Mouse (Mus musculus): ENCODE data around the gene Sesn1. TPM values are rescaled to one million over a fixed set of nuclear protein-coding genes. Genes with fewer than 3 reads are reported as not detected.

The Sesn1 gene
- polyA plus RNA-seq (2015; fragmentation: Nextera tagmentation; extraction: Ambion mirVana), result 37.9 and 44.2 TPM in 2 replicates

GRCm38 (mm10) chr10:41809771-41810563 is at the start of gene Sesn1, which contains the start of gene Cep57l1:
Gene Sesn1 (plus strand): TSS chr10:41809935.
Gene Cep57l1 (minus strand): TSS chr10:41809871.
- WGBS, result 0% methylated on average over 67 of the region's 69 CpGs

GRCm38 (mm10) chr10:41760866-41761265 is 48.9 kb upstream of the Sesn1 start:
- no peak overlapping the region for H3K4me2 ChIP-seq
- H3K36me3 ChIP-seq (ENCODE audit: poor library complexity, severe bottlenecking), result no peaks in the 10 kb centered on the region
- no peak overlapping the region for H3K9ac ChIP-seq
- H3K4me3 ChIP-seq, result no peak overlapping the region
- no peak overlapping the region for H3K27ac ChIP-seq
- no peaks in the 10 kb centered on the region for H3K27me3 ChIP-seq
- no peaks in the 10 kb centered on the region for H3K9me3 ChIP-seq (replicated peaks)
- 79% methylated on average over 3 of the region's 3 CpGs for WGBS
- peaks cover 3% of the 10 kb centered on the region; the same call in 1 of the 2 replicates for H3K4me1 ChIP-seq
- ATAC-seq, result no peak

More at GRCm38 (mm10) chr10:41809771-41810563, at the start of gene Sesn1, which contains the start of gene Cep57l1:
- Histone ChIP-seq H3K9me3 (replicated peaks) (no peaks in the 10 kb centered on the region), H3K27ac (peak within 1 kb of the TSS; percentile 97), H3K4me1 (peaks cover 36% of the 10 kb centered on the region), H3K36me3 (ENCODE audit: poor library complexity, severe bottlenecking) (no peaks in the 10 kb centered on the region), H3K27me3 (no peaks in the 10 kb centered on the region), H3K9ac (peak within 1 kb of the TSS; percentile 85), H3K4me2 (peak within 1 kb of the TSS; percentile 65), H3K4me3 (peak within 1 kb of the TSS; percentile 80)
- peak; percentile 96 for ATAC-seq

- 88% methylated on average over 3 of the region's 3 CpGs for WGBS
- H3K4me2 ChIP-seq, result no peak overlapping the region
- no peak for ATAC-seq
Measured at GRCm38 (mm10) chr10:41763741-41764385, 45.9 kb upstream of the Sesn1 start.

GRCm38 (mm10) chr10:41765586-41765985 is 44.1 kb upstream of the Sesn1 start:
- Histone ChIP-seq H3K9ac (no peak overlapping the region), H3K4me1 (peaks cover 3% of the 10 kb centered on the region; the same call in 1 of the 2 replicates), H3K9me3 (replicated peaks) (no peaks in the 10 kb centered on the region), H3K4me2 (no peak overlapping the region), H3K27me3 (no peaks in the 10 kb centered on the region), H3K27ac (no peak overlapping the region), H3K36me3 (ENCODE audit: poor library complexity, severe bottlenecking) (no peaks in the 10 kb centered on the region), H3K4me3 (no peak overlapping the region)
- 90% methylated on average over 4 of the region's 4 CpGs for WGBS
- ATAC-seq, result no peak

More at GRCm38 (mm10) chr10:41763741-41764385, 45.9 kb upstream of the Sesn1 start:
- H3K9ac ChIP-seq, result no peak overlapping the region
- H3K27me3 ChIP-seq, result no peaks in the 10 kb centered on the region
- peaks cover 3% of the 10 kb centered on the region; the same call in 1 of the 2 replicates for H3K4me1 ChIP-seq
- H3K4me3 ChIP-seq, result no peak overlapping the region
- no peaks in the 10 kb centered on the region for H3K36me3 ChIP-seq (ENCODE audit: poor library complexity, severe bottlenecking)
- no peak overlapping the region for H3K27ac ChIP-seq
- no peaks in the 10 kb centered on the region for H3K9me3 ChIP-seq (replicated peaks)

GRCm38 (mm10) chr10:41766280-41766679 is 43.5 kb upstream of the Sesn1 start:
- no peaks in the 10 kb centered on the region for H3K27me3 ChIP-seq
- H3K4me1 ChIP-seq, result no peaks in the 10 kb centered on the region
- WGBS, result 85% methylated on average over 4 of the region's 4 CpGs
- no peak overlapping the region for H3K9ac ChIP-seq
- no peaks in the 10 kb centered on the region for H3K36me3 ChIP-seq (ENCODE audit: poor library complexity, severe bottlenecking)
- no peak overlapping the region for H3K4me3 ChIP-seq
- no peak for ATAC-seq
- H3K9me3 ChIP-seq (replicated peaks), result no peaks in the 10 kb centered on the region
- no peak overlapping the region for H3K27ac ChIP-seq
- H3K4me2 ChIP-seq, result no peak overlapping the region

GRCm38 (mm10) chr10:41767254-41767653 is 42.5 kb upstream of the Sesn1 start:
- H3K9ac ChIP-seq, result no peak overlapping the region
- H3K27ac ChIP-seq, result no peak overlapping the region
- no peaks in the 10 kb centered on the region for H3K4me1 ChIP-seq
- H3K4me3 ChIP-seq, result no peak overlapping the region
- no peaks in the 10 kb centered on the region for H3K36me3 ChIP-seq (ENCODE audit: poor library complexity, severe bottlenecking)
- no peak for ATAC-seq
- 95% methylated on average over 6 of the region's 6 CpGs for WGBS
- H3K4me2 ChIP-seq, result no peak overlapping the region
- H3K27me3 ChIP-seq, result no peaks in the 10 kb centered on the region
- H3K9me3 ChIP-seq (replicated peaks), result no peaks in the 10 kb centered on the region

GRCm38 (mm10) chr10:41792375-41792774 is 17.4 kb upstream of the Sesn1 start:
- peaks cover 17% of the 10 kb centered on the region for H3K36me3 ChIP-seq (ENCODE audit: poor library complexity, severe bottlenecking)
- 93% methylated on average over 6 of the region's 6 CpGs for WGBS

GRCm38 (mm10) chr10:41797253-41797652 is 12.5 kb upstream of the Sesn1 start:
- H3K4me2 ChIP-seq, result no peak overlapping the region
- peaks cover 65% of the 10 kb centered on the region for H3K36me3 ChIP-seq (ENCODE audit: poor library complexity, severe bottlenecking)
- peaks cover 43% of the 10 kb centered on the region for H3K9me3 ChIP-seq (replicated peaks)
- 95% methylated on average over 8 of the region's 8 CpGs for WGBS
- no peak overlapping the region for H3K27ac ChIP-seq
- no peaks in the 10 kb centered on the region for H3K27me3 ChIP-seq
- H3K9ac ChIP-seq, result no peak overlapping the region
- H3K4me1 ChIP-seq, result no peaks in the 10 kb centered on the region
- no peak for ATAC-seq
- H3K4me3 ChIP-seq, result no peak overlapping the region

More at GRCm38 (mm10) chr10:41792375-41792774, 17.4 kb upstream of the Sesn1 start:
- Histone ChIP-seq H3K9ac (no peak overlapping the region), H3K4me2 (no peak overlapping the region), H3K4me3 (no peak overlapping the region), H3K4me1 (no peaks in the 10 kb centered on the region), H3K27me3 (no peaks in the 10 kb centered on the region), H3K9me3 (replicated peaks) (peaks cover 11% of the 10 kb centered on the region; the same call in 1 of the 2 replicates), H3K27ac (no peak overlapping the region)
- ATAC-seq, result no peak

GRCm38 (mm10) chr10:41803467-41803866 is 6.3 kb upstream of the Sesn1 start:
- H3K4me2 ChIP-seq, result no peak overlapping the region
- no peaks in the 10 kb centered on the region for H3K4me1 ChIP-seq
- no peak overlapping the region for H3K9ac ChIP-seq
- H3K9me3 ChIP-seq (replicated peaks), result peaks cover 36% of the 10 kb centered on the region
- ATAC-seq, result no peak
- no peak overlapping the region for H3K27ac ChIP-seq
- peaks cover 52% of the 10 kb centered on the region for H3K36me3 ChIP-seq (ENCODE audit: poor library complexity, severe bottlenecking)
- H3K4me3 ChIP-seq, result no peak overlapping the region
- 97% methylated on average over 8 of the region's 8 CpGs for WGBS
- no peaks in the 10 kb centered on the region for H3K27me3 ChIP-seq

- Histone ChIP-seq H3K4me1 (no peaks in the 10 kb centered on the region), H3K9ac (no peak overlapping the region), H3K4me3 (no peak overlapping the region), H3K27me3 (no peaks in the 10 kb centered on the region), H3K36me3 (ENCODE audit: poor library complexity, severe bottlenecking) (peaks cover 41% of the 10 kb centered on the region), H3K4me2 (no peak overlapping the region), H3K27ac (no peak overlapping the region), H3K9me3 (replicated peaks) (peaks cover 26% of the 10 kb centered on the region)
- WGBS, result 92% methylated on average over 3 of the region's 3 CpGs
- no peak for ATAC-seq
Measured at GRCm38 (mm10) chr10:41804711-41805110, 5.0 kb upstream of the Sesn1 start.

GRCm38 (mm10) chr10:41805729-41806355 is 3.9 kb upstream of the Sesn1 start:
- Histone ChIP-seq H3K4me2 (no peak overlapping the region), H3K4me3 (no peak overlapping the region), H3K9me3 (replicated peaks) (peaks cover 19% of the 10 kb centered on the region), H3K27me3 (no peaks in the 10 kb centered on the region), H3K4me1 (no peaks in the 10 kb centered on the region), H3K27ac (no peak overlapping the region), H3K36me3 (ENCODE audit: poor library complexity, severe bottlenecking) (peaks cover 30% of the 10 kb centered on the region), H3K9ac (no peak overlapping the region)
- WGBS, result 91% methylated on average over 2 of the region's 2 CpGs
- no peak for ATAC-seq

All from forebrain, embryonic 13.5 days (tissue).